Mouse (Mus musculus) left cerebral cortex, postnatal 4 days (tissue): ENCODE measurements around the gene Atp5g3. TPM values are rescaled to one million over a fixed set of nuclear protein-coding genes. Genes with fewer than 3 reads are reported as not detected.
"Not testable (repeated sequence)": the region's sequence is repeated elsewhere in the genome, so short reads cannot be mapped to it uniquely, and the experiment has no call there.

Source experiments
- DNase-seq: peaks from one replicate; pipeline ENCODE4 v3.0.0-alpha.2; 2022
- intact Hi-C: fragments of 180-260 bp; cut with DNase I; formaldehyde crosslinking; loops from one replicate; pipeline ENCODE4 v1.15.1; 2025
- total RNA-seq, 2 experiments: library from RNA; stranded (reverse); gene quantifications; 2 replicates each; pipeline ENCODE4 v1.2.3; 2021

Atp5g3 gene
- total RNA-seq, 2 experiments from 2014 or later = 514 to 519 TPM

- DNase-seq = no peak
- intact Hi-C loops = no loop called here
Observed at GRCm38 (mm10) chr2:73900364-73900763, 10.8 kb downstream of the Atp5g3 start.

- DNase-seq, intact Hi-C loops: not testable (repeated sequence)
Observed at GRCm38 (mm10) chr2:73896919-73897318, 14.2 kb downstream of the Atp5g3 start.

- intact Hi-C loops = no loop called here
- DNase-seq = no peak
Observed at GRCm38 (mm10) chr2:73893473-73894270, 17.5 kb downstream of the Atp5g3 start.

GRCm38 (mm10) chr2:73892464-73893296 is 18.4 kb downstream of the Atp5g3 start, which contains the start of gene Atf2:
Gene Atf2 (minus strand): TSS chr2:73892639.
- intact Hi-C loops = no loop called here
- DNase-seq = peak; percentile 100

GRCm38 (mm10) chr2:73891701-73892463 is 19.2 kb downstream of the Atp5g3 start:
- DNase-seq = peak; percentile 71
- intact Hi-C loops = no loop called here

GRCm38 (mm10) chr2:73885997-73886396 is 25.1 kb downstream of the Atp5g3 start:
- DNase-seq = no peak
- intact Hi-C loops = no loop called here

- intact Hi-C loops = loop anchor here (10.0 kb wide), 1 partner anchor 63 kb away; no protein-coding TSS in a partner anchor
- DNase-seq = no peak
Observed at GRCm38 (mm10) chr2:73877891-73878290, 33.2 kb downstream of the Atp5g3 start.

- peak; percentile 5 for DNase-seq
- intact Hi-C loops = no loop called here
Observed at GRCm38 (mm10) chr2:73867764-73868487, 43.2 kb downstream of the Atp5g3 start.

- intact Hi-C loops = no loop called here
- DNase-seq = no peak
Observed at GRCm38 (mm10) chr2:73860046-73860624, 51.0 kb downstream of the Atp5g3 start.

Other genes starting within 250 kb of the Atp5g3 start
- 100 to 1,000 TPM; 262 to 289 TPM for gene Chn1, start 136.0 kb downstream of the Atp5g3 start, total RNA-seq
- 100 to 1,000 TPM; 138 to 148 TPM for gene Atf2, start 18.7 kb downstream of the Atp5g3 start, total RNA-seq